Mouse (Mus musculus) thymus, postnatal 36 days (tissue): ENCODE results near the gene Vgll1.

Experiments used
- DNase-seq, 2 experiments: peaks; one replicate each; pipeline ENCODE4 v3.0.0; 2022; ENCODE audit warnings: mixed read lengths in 2 of 2

The Vgll1 gene

DNA sequence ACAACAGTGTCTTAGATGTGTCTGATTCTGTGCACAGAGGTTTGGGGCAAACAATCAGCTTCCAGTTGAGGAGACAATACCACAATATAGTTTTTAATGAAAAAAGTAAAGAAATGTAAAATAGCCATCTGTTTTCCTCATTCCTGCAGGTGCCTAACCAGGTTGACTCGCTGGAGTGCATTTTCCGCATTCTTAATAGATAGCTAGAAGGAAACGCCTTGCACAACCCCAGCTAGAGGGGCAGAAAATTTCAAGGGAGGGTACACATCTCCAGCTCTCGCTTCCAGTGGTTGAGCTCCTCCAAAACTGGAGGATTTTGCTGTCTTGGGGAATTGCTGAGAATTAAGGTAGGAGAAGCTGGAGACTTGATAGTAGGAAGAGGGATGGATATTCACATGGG lies at the start of gene Vgll1:
Gene Vgll1, plus strand, starts transcription at position 301 of the 400 bp plus-strand sequence.
- DNase-seq, result no peak

- DNase-seq, result no peak
These were observed 45.1 kb upstream of the Vgll1 start, which contains the start of gene Brs3 for GRCm38 (mm10) chrX:57042774-57043173. TSS of gene Brs3 (plus strand) at chrX:57043074.

- DNase-seq, result no peak
These were observed 44.0 kb upstream of the Vgll1 start for GRCm38 (mm10) chrX:57043869-57044268.

DNA sequence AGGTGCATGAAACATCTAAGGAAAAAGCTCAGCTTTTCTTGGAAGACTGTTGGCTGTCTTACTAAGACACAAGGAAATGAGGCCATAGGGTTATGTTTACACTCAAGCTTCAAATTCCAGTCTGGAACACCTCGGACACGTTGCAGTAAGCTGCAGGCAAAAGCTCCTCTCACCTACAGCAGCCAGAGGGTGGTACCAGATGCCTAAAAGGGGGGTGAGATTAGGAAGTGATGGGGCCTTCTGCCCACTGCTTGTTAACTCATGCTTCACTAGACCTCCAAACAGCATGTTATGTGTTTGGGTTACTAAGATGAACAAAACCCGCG lies 35.1 kb upstream of the Vgll1 start:
- DNase-seq, result no peak

DNA sequence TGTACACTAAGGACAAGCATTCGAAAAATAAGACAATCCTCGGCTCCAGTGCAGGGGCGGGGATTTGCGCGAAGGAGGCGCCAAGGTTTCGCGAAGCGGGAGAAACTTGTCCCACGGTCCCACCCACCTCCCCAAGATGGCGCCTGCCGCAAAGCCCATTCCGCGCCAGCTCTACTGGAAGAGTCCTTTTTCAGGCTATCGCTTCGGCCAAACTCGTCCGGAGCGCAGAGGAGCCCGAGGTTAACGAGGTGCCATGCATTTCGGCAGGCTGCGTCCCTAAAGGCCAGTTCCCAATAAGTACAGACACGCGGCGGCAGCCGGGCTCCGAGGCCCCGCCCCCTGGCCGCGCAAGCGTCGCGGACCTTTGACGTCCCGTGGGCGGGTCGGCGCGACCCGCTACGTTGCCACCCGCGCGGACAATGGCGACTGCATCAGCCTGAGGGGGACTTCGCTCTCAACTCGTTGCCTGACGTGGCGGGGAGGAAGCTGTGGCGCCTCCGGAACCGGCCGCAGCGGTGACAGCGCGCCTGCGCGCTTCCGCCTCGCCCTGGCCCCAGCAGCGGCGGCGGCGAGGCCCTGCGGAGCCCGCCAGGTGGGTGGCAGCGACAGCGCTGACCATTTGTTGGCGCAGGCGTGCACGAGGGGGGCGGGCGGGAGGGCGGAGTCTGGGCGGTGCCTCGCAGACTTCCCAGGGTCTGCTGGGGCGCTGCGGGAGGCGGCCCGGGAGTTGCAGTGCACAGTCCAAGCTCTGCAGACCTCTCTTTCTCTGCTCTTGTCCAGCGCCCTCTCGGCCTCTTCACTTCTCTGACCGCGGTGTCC lies 34.5 kb upstream of the Vgll1 start, which contains the start of gene Htatsf1:
Gene Htatsf1, plus strand, starts transcription at position 410 of the 819 bp plus-strand sequence.
- peak; percentile 77 to 84 for DNase-seq

GRCm38 (mm10) chrX:57053993-57054385 lies 33.9 kb upstream of the Vgll1 start:
- DNase-seq, result no peak

- DNase-seq, result no peak
These were observed 6.4 kb upstream of the Vgll1 start for GRCm38 (mm10) chrX:57081496-57081895.

DNA sequence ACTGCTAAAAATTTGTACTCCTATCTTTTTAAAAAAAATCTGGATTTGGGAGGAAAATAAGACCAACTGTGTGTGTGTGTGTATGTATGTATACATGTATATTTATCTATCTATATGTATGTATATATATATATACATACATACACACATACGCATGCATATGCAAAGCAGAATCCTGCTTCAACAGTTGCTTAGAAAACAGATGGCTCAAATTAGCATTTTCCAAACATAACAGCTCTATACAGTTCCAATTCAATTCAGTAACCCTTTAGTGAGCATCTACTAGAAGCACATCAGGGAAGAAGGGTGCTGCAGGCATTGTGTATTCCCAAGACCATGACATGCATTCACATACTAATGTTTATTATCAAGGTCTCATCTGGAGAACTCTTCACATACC lies 15.5 kb downstream of the Vgll1 start:
- DNase-seq, result no peak

DNA sequence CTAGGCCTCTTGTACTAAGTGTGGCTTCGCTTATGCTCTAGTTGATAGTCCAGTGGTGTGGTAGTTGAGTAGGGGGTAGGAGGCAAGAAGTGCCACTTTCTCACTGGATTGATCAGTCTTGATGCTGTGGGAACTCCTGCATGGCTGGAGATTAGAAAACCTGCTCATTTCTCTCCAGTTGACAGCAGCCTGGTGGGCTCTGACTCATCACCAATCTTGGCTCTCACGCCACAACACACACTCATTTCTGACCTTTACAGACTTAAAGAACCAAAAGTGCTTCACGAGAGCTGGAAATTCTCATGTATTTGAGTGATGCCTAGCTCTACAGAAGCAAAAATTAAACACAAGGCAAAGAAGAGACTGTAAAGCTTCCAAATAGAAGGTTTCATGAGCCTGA lies 19.1 kb downstream of the Vgll1 start:
- no peak for DNase-seq

- DNase-seq, result no peak
These were observed 30.2 kb downstream of the Vgll1 start for GRCm38 (mm10) chrX:57118143-57118542.

DNA sequence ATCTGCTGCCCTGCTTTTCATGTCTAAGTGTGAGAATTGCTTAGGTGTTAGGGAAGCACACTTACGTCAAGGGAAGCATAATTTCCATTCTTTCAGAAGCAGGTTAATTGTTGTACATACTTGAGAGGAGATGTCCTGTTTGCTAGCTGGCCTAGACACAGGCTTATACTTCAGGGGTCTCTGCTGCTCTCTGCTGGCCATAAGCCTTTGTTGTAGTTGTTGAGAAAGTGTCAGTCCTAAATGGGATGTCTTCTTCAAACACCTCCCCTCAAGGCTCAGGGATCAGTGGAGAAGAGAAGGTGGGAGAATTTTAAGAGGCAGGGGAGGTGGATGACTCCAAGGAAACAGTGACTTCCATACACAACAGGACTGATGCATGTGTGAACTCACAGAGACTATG lies 32.9 kb downstream of the Vgll1 start:
- no peak for DNase-seq

- DNase-seq, result no peak
These were observed 42.7 kb downstream of the Vgll1 start for GRCm38 (mm10) chrX:57130633-57131032.

DNA sequence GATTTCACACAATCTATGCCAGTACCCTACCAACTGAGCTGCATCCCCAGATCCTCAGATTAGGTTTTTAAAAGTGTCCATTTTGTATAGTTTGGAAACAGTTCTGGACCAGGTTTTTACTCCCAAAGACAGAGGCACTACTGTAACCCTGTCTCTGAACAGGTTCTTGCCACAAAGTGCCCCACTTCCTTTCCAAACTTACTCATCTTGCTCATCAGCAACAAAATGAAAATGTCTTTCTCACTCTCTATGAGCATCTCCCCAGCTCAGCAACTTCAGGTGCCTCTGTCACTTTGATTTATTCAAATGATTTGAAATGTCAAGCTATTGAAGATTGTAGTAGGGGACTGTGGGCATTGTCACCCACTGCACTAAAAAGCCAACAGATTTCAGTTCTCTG lies 49.7 kb downstream of the Vgll1 start:
- no peak for DNase-seq

GRCm38 (mm10) chrX:57153520-57153919 lies 65.6 kb downstream of the Vgll1 start:
- no peak for DNase-seq
